ENCODE assay signal across 15 mouse cellular contexts in the genomic region with DNA sequence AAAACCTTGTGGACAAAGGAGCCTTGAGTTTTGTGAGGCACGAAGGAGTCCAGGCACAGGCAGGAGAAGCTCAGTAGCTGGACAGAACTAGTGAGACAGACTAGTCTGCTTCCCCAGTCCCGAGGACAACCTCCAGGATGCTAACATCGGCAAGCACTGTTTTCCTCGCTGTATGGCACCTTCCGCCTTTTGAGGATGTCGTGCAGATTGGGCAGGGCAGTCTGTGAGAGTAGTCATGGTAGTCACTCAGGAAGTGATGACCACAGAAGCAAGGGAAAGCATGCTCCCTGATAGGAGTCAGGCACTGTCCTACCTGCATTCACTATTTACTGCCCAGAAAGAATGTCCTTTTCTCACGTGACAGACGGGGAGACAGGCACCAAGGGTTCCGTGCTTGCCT. TPM values are rescaled to one million over a fixed set of nuclear protein-coding genes. Genes with fewer than 3 reads are reported as not detected.
DNase-seq lines count a peak whose midpoint lies in the region; ATAC-seq lines count a peak whose summit lies in the region.
"Had no signal": no experiment of that assay in that cellular context is flagged by ENCODE, and none has a peak within 500 bp of the region (broad histone marks: within the 10 kb centered on the region; RNA-seq: fewer than 3 reads in every experiment).

No protein-coding gene starts in this region.

- ATAC-seq in forebrain, embryonic 15.5 days (replicated peaks): 0 out of 2 replicates have a peak, but pooled peaks have one; percentile 1
- no peak; the same call in 1 of the 2 replicates for ATAC-seq in forebrain, embryonic 12.5 days (ENCODE audit: low FRiP score)
- peak; percentile 58 for ATAC-seq in activated CD4-positive, CD25-positive, alpha-beta regulatory T cell, adult 4 months
- ATAC-seq in inflammation-experienced regulatory T-cells, adult 6 months: peak; percentile 54

- H3K4me1 ChIP-seq in forebrain, embryonic 15.5 days: peaks cover 16% of the 10 kb centered on the region
- H3K4me1 ChIP-seq in forebrain, embryonic 12.5 days: peaks cover 16% of the 10 kb centered on the region
- H3K4me1 ChIP-seq: embryonic facial prominence, embryonic 15.5 days had no signal

- no peak overlapping the region for H3K4me3 ChIP-seq in forebrain, embryonic 15.5 days
- no peak overlapping the region for H3K4me3 ChIP-seq in forebrain, embryonic 12.5 days (replicated peaks)
- H3K4me3 ChIP-seq: embryonic facial prominence, embryonic 15.5 days; heart, embryonic 12.5 days; limb, embryonic 12.5 days; liver, embryonic 13.5 days had no signal

- no peak overlapping the region for H3K9ac ChIP-seq in forebrain, embryonic 15.5 days (replicated peaks)
- H3K9ac ChIP-seq in forebrain, embryonic 12.5 days: no peak overlapping the region
- H3K9ac ChIP-seq: embryonic facial prominence, embryonic 15.5 days; heart, embryonic 12.5 days; limb, embryonic 12.5 days; liver, embryonic 13.5 days had no signal

- peak; percentile 11 for DNase-seq in 416B (ENCODE audit: low read depth)
- DNase-seq in left cerebral cortex, adult 9 months (ENCODE audit: low spot score in 2 of 2): no peak
- DNase-seq in lung, postnatal 36 days: no peak
- DNase-seq: liver, embryonic 13.5 days; lung, adult 2 months had no signal

- no peaks in the 10 kb centered on the region for H3K36me3 ChIP-seq in forebrain, embryonic 15.5 days
- no peaks in the 10 kb centered on the region for H3K36me3 ChIP-seq in forebrain, embryonic 12.5 days (replicated peaks)
- H3K36me3 ChIP-seq: embryonic facial prominence, embryonic 15.5 days; heart, embryonic 12.5 days; limb, embryonic 12.5 days; liver, embryonic 13.5 days had no signal

- H3K27me3 ChIP-seq in forebrain, embryonic 15.5 days: no peaks in the 10 kb centered on the region
- H3K27me3 ChIP-seq in forebrain, embryonic 12.5 days: no peaks in the 10 kb centered on the region
- H3K27me3 ChIP-seq: embryonic facial prominence, embryonic 15.5 days; heart, embryonic 12.5 days; limb, embryonic 12.5 days; liver, embryonic 13.5 days had no signal

- H3K4me2 ChIP-seq in forebrain, embryonic 15.5 days (replicated peaks): no peak overlapping the region
- H3K4me2 ChIP-seq in forebrain, embryonic 12.5 days: no peak overlapping the region
- H3K4me2 ChIP-seq: embryonic facial prominence, embryonic 15.5 days; heart, embryonic 12.5 days; limb, embryonic 12.5 days; liver, embryonic 13.5 days had no signal

- no peak overlapping the region for H3K27ac ChIP-seq in forebrain, embryonic 15.5 days (replicated peaks)
- H3K27ac ChIP-seq in forebrain, embryonic 12.5 days: no peak overlapping the region
- H3K27ac ChIP-seq: embryonic facial prominence, embryonic 15.5 days; hindbrain, postnatal 0 days; kidney, postnatal 0 days; limb, embryonic 12.5 days; liver, embryonic 13.5 days; stomach, postnatal 0 days had no signal

- no peaks in the 10 kb centered on the region for H3K9me3 ChIP-seq in forebrain, embryonic 15.5 days
- H3K9me3 ChIP-seq in forebrain, embryonic 12.5 days: no peaks in the 10 kb centered on the region
- H3K9me3 ChIP-seq: embryonic facial prominence, embryonic 15.5 days; heart, embryonic 12.5 days; limb, embryonic 12.5 days; liver, embryonic 13.5 days had no signal

- WGBS in forebrain, embryonic 15.5 days: 67% methylated on average over 9 of the region's 9 CpGs
- WGBS in forebrain, embryonic 12.5 days: 71% methylated on average over 9 of the region's 9 CpGs

RNA-seq across cellular contexts. Expression of gene Camk1g, which starts 40.5 kb away (rescaled TPM):
- 43.6 and 44.8 TPM in 2 replicates for polyA plus RNA-seq in forebrain, embryonic 15.5 days (2015; fragmentation: Nextera tagmentation; extraction: Ambion mirVana)
- polyA plus RNA-seq in forebrain, embryonic 12.5 days (2016; fragmentation: Nextera tagmentation; extraction: Ambion mirVana): 20.5 and 20.6 TPM in 2 replicates
- not detected for polyA plus RNA-seq in activated CD4-positive, CD25-positive, alpha-beta regulatory T cell, adult 4 months (2017; shearing (Covaris generic))
- not detected for polyA plus RNA-seq in inflammation-experienced regulatory T-cells, adult 6 months (2017; shearing (Covaris generic))

RNA-seq across cellular contexts. Expression of gene G0s2, which starts 56.5 kb away (rescaled TPM):
- 5.1 and 5.3 TPM in 2 replicates for polyA plus RNA-seq in forebrain, embryonic 15.5 days (2015; fragmentation: Nextera tagmentation; extraction: Ambion mirVana)
- polyA plus RNA-seq in forebrain, embryonic 12.5 days (2016; fragmentation: Nextera tagmentation; extraction: Ambion mirVana): 6.3 and 6.9 TPM in 2 replicates
- polyA plus RNA-seq in activated CD4-positive, CD25-positive, alpha-beta regulatory T cell, adult 4 months (2017; shearing (Covaris generic)): under 1 TPM; 0.61 to 0.78 TPM
- under 1 TPM in 1 of 3 experiments, not detected in 2; 0.79 TPM for polyA plus RNA-seq in inflammation-experienced regulatory T-cells, adult 6 months (2017; shearing (Covaris generic))

Comparison
In these comparisons a context has a peak if more than half of its experiments do, and no peak if none do; other contexts are left out.
1. RNA of gene Camk1g, which starts 40.5 kb away (polyA plus RNA-seq): 43.6 to 44.8 TPM in forebrain, embryonic 15.5 days and 20.5 to 20.6 TPM in forebrain, embryonic 12.5 days; not detected in activated CD4-positive, CD25-positive, alpha-beta regulatory T cell, adult 4 months and not detected in inflammation-experienced regulatory T-cells, adult 6 months; every median in the first group is over 10 times any median in the second.